7 mouse cellular contexts compared by ENCODE assay signal in genomic region chr2:4918860-4919739, GRCm38 (mm10). TPM values are rescaled to one million over a fixed set of nuclear protein-coding genes. Genes with fewer than 3 reads are reported as not detected.
DNase-seq lines count a peak whose midpoint lies in the region; ATAC-seq lines count a peak whose summit lies in the region.

Gene Phyh, plus strand, starts transcription at chr2:4919019.

- peak; percentile 96 to 97 for DNase-seq in adrenal gland, postnatal 36 days
- peak; percentile 94 to 95 for DNase-seq in heart, adult 18-20 months
- DNase-seq in kidney, adult 18-20 months, result peak; percentile 95
- DNase-seq in limb, embryonic 10.5 days (ENCODE audit: low spot score), result peak; percentile 85
- peak; percentile 83 for DNase-seq in skeletal muscle tissue, adult 2 months (ENCODE audit: low read depth, low spot score)

- H3K36me3 ChIP-seq in embryonic facial prominence, embryonic 13.5 days, result no peaks in the 10 kb centered on the region
- no peaks in the 10 kb centered on the region for H3K36me3 ChIP-seq in limb, embryonic 10.5 days
- no peaks in the 10 kb centered on the region for H3K36me3 ChIP-seq in midbrain, embryonic 12.5 days

- H3K4me3 ChIP-seq in embryonic facial prominence, embryonic 13.5 days, result peak within 1 kb of the TSS; percentile 62
- H3K4me3 ChIP-seq in limb, embryonic 10.5 days, result peak within 1 kb of the TSS; percentile 66
- H3K4me3 ChIP-seq in midbrain, embryonic 12.5 days, result peak within 1 kb of the TSS; percentile 50

- 6% methylated on average over 35 of the region's 35 CpGs for WGBS in embryonic facial prominence, embryonic 13.5 days
- 5% methylated on average over 35 of the region's 35 CpGs for WGBS in limb, embryonic 10.5 days
- WGBS in midbrain, embryonic 12.5 days, result 5% methylated on average over 35 of the region's 35 CpGs

- no peaks in the 10 kb centered on the region for H3K27me3 ChIP-seq in embryonic facial prominence, embryonic 13.5 days
- no peaks in the 10 kb centered on the region for H3K27me3 ChIP-seq in limb, embryonic 10.5 days (ENCODE audit: low read depth, poor library complexity, severe bottlenecking)
- no peaks in the 10 kb centered on the region for H3K27me3 ChIP-seq in midbrain, embryonic 12.5 days

- peak within 1 kb of the TSS; percentile 80 for H3K27ac ChIP-seq in embryonic facial prominence, embryonic 13.5 days
- H3K27ac ChIP-seq in limb, embryonic 10.5 days, result peak within 1 kb of the TSS; percentile 92
- peak within 1 kb of the TSS; percentile 36 for H3K27ac ChIP-seq in midbrain, embryonic 12.5 days (replicated peaks)

- no peaks in the 10 kb centered on the region for H3K9me3 ChIP-seq in embryonic facial prominence, embryonic 13.5 days
- no peaks in the 10 kb centered on the region for H3K9me3 ChIP-seq in limb, embryonic 10.5 days (replicated peaks)
- H3K9me3 ChIP-seq in midbrain, embryonic 12.5 days, result no peaks in the 10 kb centered on the region

- ATAC-seq in embryonic facial prominence, embryonic 13.5 days (ENCODE audit: insufficient number of reproducible peaks, insufficient read depth, low FRiP score, low TSS enrichment, low read depth), result peak; percentile 90
- peak; percentile 98 for ATAC-seq in midbrain, embryonic 12.5 days (ENCODE audit: low FRiP score, low read depth)

- H3K4me1 ChIP-seq in embryonic facial prominence, embryonic 13.5 days, result peaks cover 13% of the 10 kb centered on the region
- peaks cover 28% of the 10 kb centered on the region for H3K4me1 ChIP-seq in limb, embryonic 10.5 days
- peaks cover 5% of the 10 kb centered on the region for H3K4me1 ChIP-seq in midbrain, embryonic 12.5 days

- peak within 1 kb of the TSS; percentile 83 for H3K4me2 ChIP-seq in embryonic facial prominence, embryonic 13.5 days
- H3K4me2 ChIP-seq in midbrain, embryonic 12.5 days (replicated peaks), result peak within 1 kb of the TSS; percentile 60

- H3K9ac ChIP-seq in embryonic facial prominence, embryonic 13.5 days, result peak within 1 kb of the TSS; percentile 83
- peak within 1 kb of the TSS; percentile 54 for H3K9ac ChIP-seq in midbrain, embryonic 12.5 days (replicated peaks)

RNA-seq across cellular contexts. Expression of gene Phyh, which starts in this region (rescaled TPM):
- 100 to 1,000 TPM; 213 to 352 TPM for total RNA-seq in adrenal gland, postnatal 36 days (2021)
- polyA plus RNA-seq in embryonic facial prominence, embryonic 13.5 days (2015; fragmentation: Nextera tagmentation; extraction: Ambion mirVana), result 50.9 and 56.8 TPM in 2 replicates
- 100 to 1,000 TPM; 810 to 890 TPM for total RNA-seq in heart, adult 18-20 months (2021)
- polyA plus RNA-seq in limb, embryonic 10.5 days (2016; fragmentation: Nextera tagmentation; extraction: Ambion mirVana), result 23.9 and 36.9 TPM in 2 replicates
- 41.9 and 42.0 TPM in 2 replicates for polyA plus RNA-seq in midbrain, embryonic 12.5 days (2016; fragmentation: Nextera tagmentation; extraction: Ambion mirVana)

Comparison
In these comparisons a context has a peak if more than half of its experiments do, and no peak if none do; other contexts are left out.
1. Peak in every context shown above with its lines: DNase-seq, ATAC-seq, H3K4me3 ChIP-seq and H3K27ac ChIP-seq.
2. H3K27ac ChIP-seq: peak in every context shown above with its lines; median percentile 92 in limb, embryonic 10.5 days; 80 in embryonic facial prominence, embryonic 13.5 days; 36 in midbrain, embryonic 12.5 days.